Mouse (Mus musculus) B cell, adult 62 days (primary cell): ENCODE results near the gene Fopnl. TPM values are rescaled to one million over a fixed set of nuclear protein-coding genes. Genes with fewer than 3 reads are reported as not detected.

Experiments
- total RNA-seq: library from RNA; stranded (reverse); gene quantifications from 4 replicates; pipeline ENCODE4 v1.2.4, GENCODE M21; 2023

Gene Fopnl
- 32.9 to 36.2 TPM (median 36.0 TPM) in 4 replicates for total RNA-seq

DNA sequence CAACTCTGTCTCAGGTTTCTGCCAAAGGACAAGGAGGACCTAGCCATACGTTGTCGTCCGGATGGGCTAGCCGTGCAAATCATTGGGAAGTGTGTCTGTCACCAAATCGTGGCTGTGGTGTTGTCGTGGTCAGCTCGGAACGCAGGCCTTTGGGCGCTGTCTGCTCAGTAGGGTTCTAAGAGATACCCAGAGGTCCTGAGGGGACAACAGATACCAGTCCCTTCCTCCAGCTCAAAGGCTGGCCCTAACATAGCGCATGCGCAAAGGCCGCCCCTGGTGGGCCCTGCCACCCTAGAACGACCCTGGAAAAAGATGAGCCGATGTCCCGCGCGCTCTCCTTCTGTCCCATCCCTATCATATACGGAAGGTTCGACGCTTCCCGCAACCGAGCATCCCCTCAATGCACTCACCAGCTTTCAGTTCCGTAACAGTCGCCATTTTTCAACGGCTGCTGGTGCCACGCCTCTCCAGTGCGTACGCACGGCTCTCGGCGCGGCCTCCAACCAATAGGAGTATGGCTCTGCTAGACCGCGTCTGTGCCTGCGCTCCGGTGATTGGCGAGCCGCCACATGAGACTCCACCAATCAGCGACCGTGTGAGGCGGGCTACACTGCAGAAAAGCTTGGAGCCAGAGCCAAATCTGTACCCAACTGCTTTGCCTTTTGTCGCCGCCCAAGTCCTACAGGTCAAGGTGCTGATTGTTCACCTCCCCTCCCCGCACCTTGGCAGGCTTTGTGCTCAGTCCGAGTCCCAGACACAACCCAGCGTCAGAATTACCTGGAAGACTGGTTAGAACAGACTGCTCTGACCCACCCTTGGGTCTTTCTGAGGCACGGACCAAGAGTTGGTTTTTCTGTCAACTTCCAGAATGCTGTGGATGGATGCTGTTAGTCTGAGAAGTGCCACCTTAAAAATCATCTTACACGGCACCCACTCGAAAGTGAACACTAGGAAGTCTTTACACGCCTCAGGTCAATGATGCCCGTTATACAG is at the start of gene Fopnl:
TSS of gene Fopnl (minus strand) at position 522 of the 993 bp plus-strand sequence.

GRCm38 (mm10) chr16:14361362-14362098 is 44.3 kb upstream of the Fopnl start, which contains the start of gene Abcc1:
Gene Abcc1, plus strand, starts transcription at chr16:14361558.

GRCm38 (mm10) chr16:14291223-14291622 is 26.0 kb downstream of the Fopnl start, which contains the start of gene Myh11:
Gene Myh11, minus strand, starts transcription at chr16:14291372.

Other genes starting within 250 kb of the Fopnl start
- 35.1 to 44.6 TPM (median 38.7 TPM) in 4 replicates for gene Nde1, start 154.1 kb downstream of the Fopnl start, total RNA-seq
- 58.6 to 68.0 TPM (median 65.3 TPM) in 4 replicates for gene Marf1, start 154.1 kb downstream of the Fopnl start, total RNA-seq
- gene Myh11, start 26.0 kb downstream of the Fopnl start, total RNA-seq = 0.24 TPM in 1 of 4 replicates, not detected in the others
- 55.3 to 61.6 TPM (median 58.5 TPM) in 4 replicates for gene Abcc1, start 44.2 kb upstream of the Fopnl start, total RNA-seq
- gene A630010A05Rik, start 244.9 kb upstream of the Fopnl start, total RNA-seq = not detected in 4 replicates